Mouse (Mus musculus) thymus, postnatal 14 days (tissue): Measurements from ENCODE around the gene Trmt1.

Experiments
- DNase-seq: peaks from one replicate; pipeline ENCODE4 v3.0.0; 2021

Trmt1 gene

DNA sequence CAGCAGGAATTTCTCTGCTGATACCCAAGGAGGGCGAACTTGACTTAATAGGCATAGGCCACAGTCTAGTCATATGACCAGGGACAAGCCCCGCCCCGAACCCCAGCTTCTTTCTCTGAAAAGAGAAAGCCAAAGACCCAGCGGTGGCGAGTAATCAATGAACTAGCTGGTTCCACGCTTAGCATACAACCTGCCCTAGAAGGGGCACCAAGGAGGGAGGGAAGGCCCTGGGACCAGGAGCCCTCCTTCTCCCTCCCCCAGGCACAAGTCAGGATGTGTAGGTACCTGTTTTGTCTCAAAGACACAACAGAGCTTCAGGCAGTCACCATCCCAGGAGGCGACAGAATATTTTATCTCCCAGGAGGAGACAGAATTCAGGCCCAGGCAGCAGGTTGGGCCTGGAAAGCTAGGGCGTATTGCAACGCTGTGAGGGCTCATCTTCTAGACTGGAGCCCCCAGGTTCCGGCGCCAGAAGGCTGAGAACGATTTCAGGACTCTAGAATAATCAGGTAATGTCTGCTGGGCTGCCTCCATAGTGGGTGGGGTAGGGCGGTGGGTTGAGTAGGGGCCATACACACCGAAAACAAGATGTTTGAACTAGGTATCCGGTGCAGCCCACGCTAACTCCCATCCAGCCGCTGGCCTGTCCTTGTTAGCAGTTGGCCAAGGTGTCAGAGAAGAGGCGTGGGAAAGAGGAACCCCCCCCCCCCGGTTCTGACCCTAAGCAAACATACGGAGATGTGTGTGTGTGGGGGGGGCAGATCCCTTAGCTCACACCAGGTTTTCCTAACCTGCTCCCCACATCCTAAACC is at the start of gene Trmt1:
Gene Trmt1, plus strand, starts transcription at position 117 of the 812 bp plus-strand sequence.
- peak; percentile 57 for DNase-seq

DNA sequence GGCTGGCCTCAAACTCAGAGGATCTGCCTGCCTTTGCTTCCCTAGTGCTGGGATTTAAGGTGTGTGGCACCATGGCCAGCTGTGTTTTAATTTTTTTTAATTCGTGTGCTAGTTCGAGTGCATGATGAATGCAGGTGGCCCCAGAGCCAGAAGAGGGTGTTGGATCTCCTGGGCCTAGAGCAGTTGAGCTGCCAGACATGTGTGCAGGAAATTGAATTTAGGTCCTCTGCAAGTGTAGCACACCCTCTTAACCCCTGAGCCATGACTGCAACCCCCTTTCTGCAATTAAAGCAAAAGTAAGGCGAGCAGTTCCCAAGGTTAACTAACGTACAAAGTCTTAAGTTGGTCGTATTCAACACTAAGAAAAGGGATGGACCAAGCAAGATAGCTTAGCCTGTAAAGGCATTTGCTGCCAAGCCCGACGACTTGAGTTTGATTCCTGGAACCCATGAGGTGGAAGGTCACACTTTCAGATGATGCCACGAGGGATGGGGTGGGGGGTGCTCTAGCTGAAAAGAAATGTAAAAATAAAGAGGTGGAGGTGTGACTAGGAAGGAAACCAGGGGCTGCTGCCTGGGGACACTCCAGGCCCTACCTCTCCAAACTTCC is 48.1 kb upstream of the Trmt1 start:
- DNase-seq: peak; percentile 58

DNA sequence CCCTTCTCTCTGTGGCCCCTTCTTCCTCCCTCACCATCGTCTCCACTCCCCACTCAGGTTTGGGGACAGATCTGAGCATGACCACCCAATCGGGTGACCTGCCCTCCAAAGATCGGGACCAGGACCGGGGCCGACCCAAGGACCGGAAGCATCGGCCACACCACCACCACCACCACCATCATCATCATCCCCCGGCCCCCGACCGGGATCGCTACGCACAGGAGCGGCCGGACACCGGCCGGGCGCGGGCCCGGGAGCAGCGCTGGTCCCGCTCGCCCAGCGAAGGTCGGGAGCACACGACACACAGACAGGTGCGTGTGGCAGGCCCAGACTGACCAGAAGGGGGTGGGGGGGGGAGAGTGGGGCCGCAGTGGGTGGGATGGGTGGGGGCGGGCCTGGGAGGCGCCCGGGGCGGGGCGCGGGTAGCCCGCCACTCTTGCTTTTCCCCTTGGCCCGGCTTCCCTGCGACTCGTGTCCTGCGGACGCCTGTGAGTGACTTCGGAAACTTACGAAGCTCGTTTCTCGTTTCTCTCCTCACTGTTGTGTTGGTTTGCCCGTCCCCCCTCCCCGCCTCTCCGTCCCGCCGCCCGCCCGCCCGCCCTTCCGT is 47.4 kb upstream of the Trmt1 start:
- peak; percentile 50 for DNase-seq

DNA sequence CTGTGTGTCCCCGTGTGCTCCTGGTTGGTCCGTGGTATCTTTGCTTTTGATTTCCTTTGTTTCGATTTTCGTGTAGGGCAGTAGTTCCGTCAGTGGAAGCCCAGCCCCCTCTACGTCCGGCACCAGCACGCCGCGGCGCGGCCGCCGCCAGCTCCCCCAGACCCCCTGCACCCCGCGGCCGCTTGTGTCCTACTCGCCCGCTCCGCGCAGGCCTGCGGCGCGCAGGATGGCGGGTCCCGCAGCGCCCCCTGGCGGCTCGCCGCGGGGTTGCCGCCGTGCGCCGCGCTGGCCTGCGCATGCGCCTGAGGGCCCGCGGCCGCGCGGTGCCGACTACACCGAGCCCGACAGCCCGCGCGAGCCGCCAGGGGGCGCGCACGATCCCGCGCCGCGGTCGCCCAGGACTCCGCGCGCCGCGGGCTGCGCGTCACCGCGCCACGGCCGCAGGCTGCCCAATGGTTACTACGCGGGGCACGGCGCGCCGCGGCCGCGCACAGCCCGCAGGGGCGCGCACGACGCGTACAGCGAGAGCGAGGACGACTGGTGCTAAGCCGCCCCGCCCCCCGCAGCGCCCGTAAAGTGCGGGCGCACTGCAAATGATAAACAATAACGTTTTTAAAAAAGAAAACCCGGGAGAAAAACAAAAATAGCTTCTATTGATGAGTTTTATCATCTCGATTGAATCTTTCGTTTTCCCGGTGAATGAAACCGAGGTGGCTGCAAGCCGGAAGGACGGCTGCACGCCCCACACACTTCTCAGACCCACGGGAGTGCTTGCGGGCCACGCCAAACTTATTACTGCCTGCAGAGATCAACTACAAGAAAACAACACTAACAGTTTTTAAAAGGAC is 46.7 kb upstream of the Trmt1 start:
- peak; percentile 94 for DNase-seq

DNA sequence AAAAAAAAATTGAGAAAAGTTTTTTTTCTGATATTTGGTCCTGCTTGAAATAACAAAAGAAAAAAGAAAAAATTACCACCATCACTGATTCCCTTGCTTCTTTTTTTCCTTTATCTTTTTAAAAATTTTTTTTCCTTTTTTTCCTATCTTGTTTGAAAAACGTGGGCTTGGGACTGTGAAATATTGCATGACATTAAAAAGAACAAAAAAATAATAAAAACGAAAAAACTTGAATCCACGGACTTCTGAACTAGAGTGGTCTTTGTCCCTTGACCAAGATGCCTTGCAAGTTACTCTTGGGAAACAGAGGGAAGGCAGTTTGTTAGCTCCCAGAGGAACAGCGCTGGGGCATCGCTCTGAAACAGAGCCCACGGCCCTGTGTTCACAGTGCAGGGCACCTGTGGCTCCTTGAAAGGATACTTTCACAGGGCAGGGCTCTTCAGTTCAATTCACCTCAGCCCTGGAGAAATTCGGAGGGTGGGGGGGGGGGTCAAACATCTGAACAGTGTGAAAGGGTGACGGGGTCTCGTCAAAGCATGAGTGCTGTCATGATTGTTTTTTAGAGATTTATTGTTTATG is 46.0 kb upstream of the Trmt1 start:
- no peak for DNase-seq

DNA sequence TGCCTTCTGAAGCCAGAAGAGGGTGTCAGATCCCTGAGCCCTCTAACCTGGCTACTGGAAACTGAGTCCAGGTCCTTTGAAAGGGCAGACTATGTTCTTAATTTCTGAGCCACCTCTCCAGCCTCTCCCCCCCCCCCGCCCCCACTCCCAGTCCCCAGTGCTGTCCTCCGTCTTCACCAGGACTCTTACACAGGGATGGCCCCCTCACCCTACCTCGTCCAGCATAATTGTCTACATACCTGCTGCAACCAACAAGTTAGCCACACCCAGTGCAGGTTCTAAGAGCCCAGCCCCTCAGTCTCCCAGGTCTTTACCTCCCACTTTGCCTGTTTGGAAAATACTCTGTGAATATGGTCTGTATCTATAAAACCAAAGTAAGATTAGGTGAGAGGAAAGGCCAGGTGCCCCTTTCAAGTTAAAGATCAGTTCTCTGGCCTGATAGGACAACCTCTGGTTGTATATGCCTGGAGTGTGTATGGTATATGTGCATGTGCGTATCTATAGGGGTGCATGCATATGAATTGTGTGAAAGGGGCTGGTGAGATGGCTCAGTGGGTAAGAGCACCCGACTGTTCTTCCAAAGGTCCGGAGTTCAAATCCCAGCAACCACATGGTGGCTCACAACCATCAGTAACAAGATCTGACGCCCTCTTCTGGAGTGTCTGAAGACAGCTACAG is 45.4 kb upstream of the Trmt1 start:
- DNase-seq: no peak

DNA sequence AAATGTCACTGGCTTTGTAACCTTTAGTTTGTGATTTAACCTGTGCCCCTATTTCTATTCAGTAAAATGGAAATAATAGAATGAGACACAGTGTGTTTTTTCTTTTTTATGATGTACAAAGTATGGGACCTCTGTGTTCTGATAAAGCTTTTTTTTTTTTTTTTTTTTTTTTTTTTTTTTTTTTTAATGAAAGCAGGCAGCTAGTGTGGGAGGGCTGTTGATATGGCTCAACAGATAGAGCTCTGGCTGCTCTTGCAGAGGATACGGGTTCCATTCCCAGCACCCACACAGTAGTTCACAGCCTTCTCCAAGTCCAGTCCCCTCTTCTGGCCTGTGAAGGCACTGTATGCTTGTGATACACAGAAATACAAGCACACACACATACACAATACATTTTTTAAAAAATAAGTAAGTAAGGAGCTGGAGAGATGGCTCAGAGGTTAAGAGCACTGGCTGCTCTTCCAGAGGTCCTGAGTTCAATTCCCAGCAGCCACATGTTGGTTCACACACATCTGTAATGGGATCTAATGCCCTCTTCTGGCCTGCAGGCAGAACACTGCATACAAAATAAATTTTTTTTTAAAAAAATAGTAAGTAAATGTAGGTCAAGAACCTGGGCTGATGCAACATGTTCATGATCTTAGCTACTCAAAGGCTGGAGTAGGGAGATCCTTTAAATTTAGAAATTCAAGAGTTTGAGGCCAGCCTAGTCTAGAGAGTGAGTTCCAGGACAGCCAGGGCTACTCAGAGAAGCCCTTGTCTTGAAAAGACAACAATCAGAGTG is 44.3 kb upstream of the Trmt1 start:
- no peak for DNase-seq

DNA sequence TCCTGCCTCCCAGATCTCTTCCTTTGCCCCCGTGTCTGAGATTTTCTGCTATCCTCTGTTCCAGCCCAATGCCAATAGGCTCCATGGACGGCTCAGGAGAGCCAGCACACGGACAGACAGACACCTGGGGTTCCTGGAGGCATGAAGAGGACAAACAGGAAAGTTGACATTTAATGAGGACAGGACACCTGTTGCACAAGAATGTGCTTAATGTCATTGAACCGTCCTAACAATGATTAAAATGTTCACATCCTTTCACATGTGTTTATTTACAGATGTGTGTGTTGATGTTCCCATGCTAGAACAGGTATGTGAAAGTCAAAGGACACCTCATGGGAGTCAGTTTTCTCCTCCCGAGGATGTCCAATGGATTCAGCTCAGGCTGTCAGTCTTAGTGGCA is 43.1 kb upstream of the Trmt1 start:
- no peak for DNase-seq

DNA sequence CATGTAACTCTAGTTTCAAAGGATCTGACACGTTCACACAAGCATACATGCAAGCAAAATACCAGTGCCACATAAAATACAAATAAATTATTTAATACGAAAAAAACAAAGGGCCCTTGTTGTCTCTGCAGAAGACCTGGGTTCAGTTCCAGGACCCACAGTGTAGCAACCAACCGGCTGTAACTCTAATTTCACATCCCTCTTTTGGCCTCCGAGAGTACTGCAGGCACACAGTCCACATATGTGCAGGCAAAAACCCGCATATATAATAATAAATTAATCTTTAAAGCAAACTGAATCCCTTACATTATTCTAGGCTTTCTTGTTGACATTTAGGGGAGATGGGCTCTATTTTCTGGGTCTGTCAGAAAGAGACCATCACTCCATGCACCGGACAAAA is 39.3 kb upstream of the Trmt1 start:
- DNase-seq: no peak

DNA sequence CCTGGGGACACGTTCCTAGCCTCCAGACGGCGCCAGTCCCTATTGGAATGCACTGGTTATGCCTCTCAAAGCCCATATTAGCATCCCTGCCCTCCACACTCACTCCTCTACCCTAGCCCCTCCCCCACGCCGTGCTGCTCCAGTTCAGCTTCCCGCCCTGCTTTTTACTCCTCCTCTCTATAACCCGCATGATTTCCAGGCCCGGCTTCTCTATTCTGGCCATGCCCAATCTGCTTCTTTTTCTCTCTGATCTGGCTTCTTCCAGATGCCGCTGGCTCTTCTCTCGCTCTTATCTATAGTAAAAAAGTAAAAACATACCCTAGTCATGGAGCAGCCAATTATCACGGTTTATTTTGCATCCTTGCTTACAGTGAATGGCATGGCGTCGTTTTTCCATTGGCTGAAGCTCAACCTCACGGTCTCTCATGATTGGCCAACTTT is 38.6 kb upstream of the Trmt1 start:
- DNase-seq: no peak

DNA sequence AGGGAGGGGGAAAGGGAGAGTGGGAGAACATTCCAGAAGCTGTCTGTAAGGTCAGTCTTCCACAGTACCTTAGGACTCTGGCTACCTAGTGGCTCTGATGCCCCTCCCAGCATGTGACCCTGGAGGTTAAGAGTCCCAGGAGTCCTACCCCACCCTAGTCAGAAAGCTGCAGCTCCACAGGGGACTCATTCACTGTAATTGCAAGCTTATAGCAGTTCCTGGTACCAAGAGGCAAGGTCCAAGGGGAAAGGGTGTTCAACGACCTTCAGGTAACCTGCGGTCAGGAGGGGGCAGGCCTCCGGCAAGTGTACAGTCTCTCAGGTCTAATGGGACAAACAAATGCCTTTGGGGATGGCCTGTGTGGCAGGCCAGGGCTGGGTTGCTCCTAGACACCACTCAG is 35.9 kb upstream of the Trmt1 start:
- no peak for DNase-seq

DNA sequence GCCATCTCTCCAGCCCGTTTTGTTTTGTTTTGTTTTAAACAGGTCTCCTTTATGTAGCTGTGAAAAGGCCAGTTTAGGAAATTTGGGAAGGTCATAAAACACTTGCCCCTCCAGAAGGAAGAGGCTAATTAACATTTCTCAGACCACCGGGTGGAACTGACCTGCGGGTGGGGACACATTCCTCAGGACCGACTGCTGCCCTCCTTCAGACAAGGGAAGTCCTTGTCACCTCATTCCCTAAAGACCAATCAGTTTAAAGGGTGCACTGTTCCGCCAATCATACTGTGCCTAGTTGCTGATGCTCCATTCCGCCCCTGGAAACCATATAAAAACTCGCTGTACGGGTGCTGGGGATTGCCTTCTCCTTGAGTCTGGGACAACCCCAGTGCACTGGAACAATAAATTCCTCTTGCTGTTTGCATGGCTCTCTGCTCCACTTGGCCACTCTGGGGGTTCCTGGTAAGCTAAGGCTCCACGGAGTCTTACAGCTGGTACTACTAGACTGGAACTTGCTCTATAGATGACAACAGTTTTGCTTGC is 32.9 kb upstream of the Trmt1 start:
- DNase-seq: no peak

DNA sequence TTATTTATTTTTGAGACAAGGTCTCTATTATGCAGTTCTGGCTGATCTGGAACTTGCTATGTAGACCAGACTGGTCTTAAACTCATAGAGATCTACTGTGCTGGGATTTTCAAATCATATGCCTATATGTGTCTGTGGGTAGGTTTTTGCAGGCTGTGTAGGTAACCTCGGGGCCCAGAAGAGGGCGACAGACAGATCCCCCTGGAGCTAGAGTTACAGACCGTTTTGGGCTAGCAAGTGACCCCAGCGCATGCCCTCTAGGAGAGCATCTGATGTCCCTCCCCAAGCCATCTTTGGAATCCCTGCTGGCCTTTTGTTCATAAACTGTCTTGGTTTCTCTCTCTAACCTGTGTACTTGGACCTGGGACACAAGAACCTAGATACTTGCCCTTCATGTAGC is 31.5 kb upstream of the Trmt1 start:
- DNase-seq: peak; percentile 37

DNA sequence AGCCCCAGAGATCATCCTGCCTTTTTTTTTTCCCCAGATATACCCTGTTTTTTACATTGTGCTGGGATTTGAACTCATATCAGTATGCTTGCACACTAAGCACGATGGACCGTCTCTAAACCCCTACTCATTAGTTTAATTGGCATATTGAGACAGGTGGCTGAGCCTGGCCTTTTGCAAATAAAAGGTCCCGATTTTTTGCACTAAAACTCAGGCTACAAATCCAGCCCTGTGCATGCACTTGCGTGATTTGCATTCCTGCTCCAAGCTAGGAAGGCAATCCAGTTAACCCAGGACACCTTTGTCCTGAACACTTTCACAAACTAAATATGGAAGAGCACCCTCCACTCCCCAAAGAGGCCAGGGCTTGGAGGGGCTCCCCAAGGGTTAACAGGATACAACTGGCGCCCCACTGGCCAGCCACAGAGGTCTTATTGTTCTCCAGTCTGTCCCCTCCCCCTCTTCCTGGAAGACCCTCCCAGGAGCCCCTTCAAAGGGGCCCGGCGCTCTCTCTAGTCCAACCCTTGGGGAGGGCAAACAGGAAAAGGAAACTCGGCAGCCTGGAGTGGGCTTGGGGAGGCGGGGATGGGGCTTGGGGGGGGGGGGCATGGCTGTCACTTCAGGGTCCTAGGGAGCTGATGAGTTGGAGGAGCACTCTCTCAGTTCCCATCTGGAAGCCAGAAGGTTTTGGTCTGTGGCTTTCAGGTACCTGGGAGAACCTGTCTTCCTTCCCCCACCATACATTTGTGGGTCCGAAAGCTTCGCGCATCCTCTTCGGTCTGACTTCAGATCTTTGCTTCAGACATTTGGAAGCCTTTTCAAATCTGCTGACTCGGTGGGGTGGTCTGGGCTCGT is 30.5 kb upstream of the Trmt1 start:
- peak; percentile 35 for DNase-seq

DNA sequence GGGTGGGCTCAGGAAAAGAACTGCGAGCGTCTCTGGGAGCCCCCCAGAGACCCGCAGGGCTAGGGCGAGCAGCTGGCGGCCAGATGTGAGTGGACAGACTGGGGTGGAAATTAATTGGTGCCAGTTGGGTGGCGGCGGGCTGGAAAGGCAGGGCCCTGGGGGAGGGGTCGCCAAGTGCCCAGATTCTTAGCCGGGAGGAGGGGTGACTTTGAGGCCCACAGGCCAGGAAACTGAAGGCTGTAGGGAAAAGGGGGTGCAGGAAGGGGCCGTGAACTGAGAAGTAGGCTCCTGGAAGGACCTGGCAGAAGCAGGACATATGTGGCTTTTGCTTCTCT is 29.9 kb upstream of the Trmt1 start:
- DNase-seq: peak; percentile 32

DNA sequence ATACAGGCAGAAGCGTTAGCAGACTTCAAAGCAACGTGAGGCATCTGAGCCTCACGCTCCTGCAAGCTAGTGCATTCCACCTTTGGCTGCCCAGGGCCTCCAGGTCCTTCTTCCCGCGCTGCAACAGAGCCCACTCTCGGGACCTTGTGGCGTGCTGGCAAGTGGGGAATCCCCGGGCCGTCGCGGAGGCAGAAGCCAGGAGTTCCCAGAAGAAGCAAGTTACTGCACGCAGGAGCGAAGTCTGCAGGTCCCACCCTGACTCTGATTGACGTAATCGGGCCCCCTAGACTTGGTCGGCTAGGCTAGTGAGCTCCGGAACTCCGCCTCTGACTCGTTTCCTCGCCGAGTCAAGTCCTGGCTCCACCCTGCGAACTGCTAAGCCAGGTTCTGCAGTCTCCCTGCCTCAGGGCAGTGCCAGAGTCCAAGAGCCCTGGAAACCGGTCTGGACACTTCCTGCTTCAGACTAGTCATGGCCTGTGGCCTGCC is 29.4 kb upstream of the Trmt1 start:
- peak; percentile 85 for DNase-seq

DNA sequence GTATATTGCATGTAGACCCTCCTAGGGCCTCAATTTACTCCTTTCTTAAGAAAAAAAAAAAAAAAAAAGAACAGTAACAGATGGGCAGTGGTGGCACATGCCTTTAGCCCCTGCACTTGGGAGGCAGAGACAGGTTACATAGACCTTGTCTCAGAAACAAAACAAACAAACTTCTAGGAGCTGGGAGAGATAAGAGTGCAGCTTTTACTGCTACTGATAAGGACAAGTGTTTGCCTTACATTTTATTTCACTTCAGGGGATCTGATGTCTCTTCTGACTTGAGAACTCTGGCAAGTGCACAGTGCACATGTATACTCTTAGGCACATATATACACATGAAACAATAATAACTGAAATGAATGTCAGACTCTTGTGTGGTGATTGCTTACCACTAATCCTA is 28.9 kb upstream of the Trmt1 start:
- no peak for DNase-seq

DNA sequence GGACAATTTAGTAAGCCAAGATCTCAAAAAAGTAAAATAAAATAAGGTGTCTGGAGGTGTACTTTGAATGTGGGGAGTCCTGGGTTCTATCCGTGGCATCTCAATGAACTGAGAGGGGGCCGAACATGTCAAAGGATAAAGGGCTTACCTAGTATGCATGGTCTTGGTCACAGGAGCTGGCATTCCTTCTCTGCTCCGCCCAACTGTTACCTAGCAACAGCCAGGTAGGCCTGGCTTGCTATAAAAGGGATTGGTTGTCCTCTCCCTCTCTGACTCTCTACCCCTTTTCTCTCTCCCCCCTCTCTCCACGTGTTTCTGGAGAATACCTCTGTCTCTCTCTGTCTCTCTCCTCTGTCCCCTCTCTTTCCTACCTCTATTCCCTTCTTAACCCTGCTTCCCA is 28.4 kb upstream of the Trmt1 start:
- DNase-seq: no peak

DNA sequence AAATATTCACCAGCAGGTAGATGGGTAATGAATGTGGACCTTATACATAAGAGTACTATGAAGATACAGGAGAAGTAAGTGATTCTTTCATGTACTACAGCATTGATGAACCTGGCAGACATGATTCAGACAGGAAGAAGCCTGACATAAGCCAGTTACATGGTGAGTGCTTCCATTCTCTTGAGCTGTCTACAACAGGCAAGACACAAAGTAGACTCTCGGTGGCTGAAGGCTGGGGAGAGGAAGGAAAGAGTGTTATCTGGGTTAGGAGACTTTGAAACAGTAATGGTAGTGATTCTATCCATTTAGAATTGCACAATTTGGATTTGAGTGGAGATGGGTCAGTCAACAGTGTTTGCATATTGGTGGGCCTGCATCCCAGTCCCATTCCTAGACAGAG is 27.2 kb upstream of the Trmt1 start:
- no peak for DNase-seq
